Mouse (Mus musculus) erythroid progenitor cell, adult 5-6 weeks (primary cell): ENCODE results near the gene Cst3. TPM values are rescaled to one million over a fixed set of nuclear protein-coding genes. Genes with fewer than 3 reads are reported as not detected.

Experiments used
- ATAC-seq: replicated peaks from 2 replicates; pipeline ENCODE4 v1.8.0; 2016; ENCODE audit warnings: moderate number of reproducible peaks, mild to moderate bottlenecking, moderate TSS enrichment, inconsistent platforms; ENCODE audit not compliant: poor library complexity, low FRiP score, severe bottlenecking
- total RNA-seq, 2 experiments: library from RNA; stranded (forward) in 1 of 2; stranded (reverse) in 1 of 2; fragments of 150-400 nt in 1 of 2; fragments of 186-747, 209-891 nt in 1 of 2; gene quantifications; 2 replicates each; pipeline versions ENCODE4 v1.2.3 to v1.2.4; 2015 to 2017; ENCODE audit warnings: low replicate concordance in 2 of 2

The Cst3 gene
- 130 and 133 TPM in 2 replicates for total RNA-seq (2015; ENCODE audit: low replicate concordance)
- total RNA-seq (2017; ENCODE audit: low replicate concordance): 37.9 and 71.9 TPM in 2 replicates

GRCm38 (mm10) chr2:148875335-148875811 is at the start of gene Cst3:
Gene Cst3, minus strand, starts transcription at chr2:148875692.
- ATAC-seq: peak; percentile 90

GRCm38 (mm10) chr2:148902286-148902685 is 26.8 kb upstream of the Cst3 start:
- peak; percentile 73 for ATAC-seq

- no peak for ATAC-seq
Observed at GRCm38 (mm10) chr2:148900305-148900704, 24.8 kb upstream of the Cst3 start.

- ATAC-seq: no peak
Observed at GRCm38 (mm10) chr2:148896219-148896618, 20.7 kb upstream of the Cst3 start.

- ATAC-seq: no peak
Observed at GRCm38 (mm10) chr2:148893107-148893506, 17.6 kb upstream of the Cst3 start.

DNA sequence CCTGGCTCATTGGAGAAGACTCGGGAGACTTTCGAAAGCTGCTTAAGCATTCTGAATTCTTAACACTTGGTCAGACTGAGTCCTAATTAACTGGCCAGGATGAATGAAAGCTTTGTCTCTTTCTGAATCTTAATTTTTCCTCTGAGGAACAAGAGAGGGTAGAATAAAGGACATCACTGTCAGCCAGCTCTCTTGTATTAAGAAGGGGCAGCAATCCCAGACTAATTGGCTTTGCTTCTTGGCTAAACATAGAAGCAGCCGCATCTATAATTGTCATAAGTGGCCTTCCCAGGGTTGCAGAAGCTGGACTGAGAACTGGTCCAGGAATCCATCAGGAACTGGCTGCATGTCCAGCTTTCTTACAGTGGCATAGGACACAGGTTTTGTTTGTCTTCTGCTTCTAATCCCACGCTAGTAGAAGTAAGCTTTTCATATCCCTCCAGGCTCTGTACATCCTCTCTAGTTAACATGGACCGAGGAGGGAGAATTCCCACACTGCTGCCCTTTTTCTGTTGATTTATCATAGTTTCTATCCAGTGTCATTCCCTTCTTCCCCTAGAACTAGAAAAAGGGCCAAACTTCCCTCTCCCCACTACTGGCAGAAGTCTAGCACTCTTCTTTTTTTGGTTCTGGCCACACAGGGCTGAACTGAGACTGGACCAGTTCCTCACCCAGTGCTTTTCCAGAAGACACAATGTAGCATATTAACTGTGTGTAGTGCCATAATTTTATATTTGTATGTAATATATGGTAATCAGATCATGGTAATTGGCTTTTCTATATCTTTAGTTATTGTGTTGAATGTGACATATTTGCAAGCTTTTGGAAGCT is 14.7 kb upstream of the Cst3 start:
- ATAC-seq: no peak

DNA sequence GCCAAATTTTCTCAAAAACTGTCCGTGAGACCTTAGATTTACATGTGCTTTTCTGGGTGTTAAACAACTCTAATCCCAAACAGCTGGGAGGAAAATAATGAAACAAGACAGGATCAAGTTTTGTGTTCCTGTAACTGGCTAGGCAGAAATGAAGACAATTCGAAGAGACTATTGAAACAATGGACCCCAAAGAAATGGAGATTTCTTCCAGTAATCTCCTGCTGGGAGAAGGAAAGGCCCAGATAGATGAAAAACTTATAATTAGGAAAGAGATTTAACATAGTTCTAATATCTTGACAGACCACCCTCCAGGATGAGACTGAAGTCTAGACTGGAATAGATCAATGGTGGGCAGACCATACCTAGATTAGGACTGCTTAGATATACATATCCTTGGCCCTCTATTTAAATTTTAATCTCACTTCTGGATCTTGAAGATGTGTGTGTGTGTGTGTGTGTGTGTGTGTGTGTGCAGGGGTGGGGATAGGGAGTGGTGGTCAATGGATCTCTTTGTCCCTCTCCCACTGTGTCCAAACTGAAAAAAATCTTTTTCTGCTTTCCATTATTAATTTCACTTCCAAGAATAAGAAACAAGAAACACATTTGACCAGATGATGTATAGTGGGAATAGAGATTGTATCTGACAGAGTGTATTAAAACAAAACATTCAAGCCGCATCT is 14.0 kb upstream of the Cst3 start:
- no peak for ATAC-seq

- no peak for ATAC-seq
Observed at GRCm38 (mm10) chr2:148888872-148889271, 13.4 kb upstream of the Cst3 start.

DNA sequence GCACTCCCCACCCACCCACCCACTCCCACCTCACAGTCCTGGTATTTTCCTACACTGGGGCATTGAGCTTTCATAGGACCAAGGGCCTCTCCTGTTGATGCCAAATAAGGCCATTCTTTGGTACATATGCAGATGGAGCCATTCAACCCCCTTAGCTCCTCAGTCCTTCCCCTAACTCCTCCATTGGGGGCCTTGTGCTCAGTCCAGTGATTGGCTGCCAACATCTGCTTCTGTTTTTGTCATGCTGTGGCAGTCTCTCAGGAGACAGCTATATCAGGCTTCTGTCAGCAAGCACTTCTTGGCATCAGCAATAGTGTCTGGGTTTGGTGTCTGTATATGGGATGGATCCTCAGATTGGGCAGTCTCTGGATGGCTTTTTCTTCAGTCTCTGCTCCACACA is 9.2 kb upstream of the Cst3 start:
- ATAC-seq: no peak

GRCm38 (mm10) chr2:148879199-148879598 is 3.7 kb upstream of the Cst3 start:
- ATAC-seq: no peak

GRCm38 (mm10) chr2:148878641-148879130 is 3.2 kb upstream of the Cst3 start:
- no peak for ATAC-seq

GRCm38 (mm10) chr2:148877016-148877770 is 1.7 kb upstream of the Cst3 start:
- no peak for ATAC-seq

DNA sequence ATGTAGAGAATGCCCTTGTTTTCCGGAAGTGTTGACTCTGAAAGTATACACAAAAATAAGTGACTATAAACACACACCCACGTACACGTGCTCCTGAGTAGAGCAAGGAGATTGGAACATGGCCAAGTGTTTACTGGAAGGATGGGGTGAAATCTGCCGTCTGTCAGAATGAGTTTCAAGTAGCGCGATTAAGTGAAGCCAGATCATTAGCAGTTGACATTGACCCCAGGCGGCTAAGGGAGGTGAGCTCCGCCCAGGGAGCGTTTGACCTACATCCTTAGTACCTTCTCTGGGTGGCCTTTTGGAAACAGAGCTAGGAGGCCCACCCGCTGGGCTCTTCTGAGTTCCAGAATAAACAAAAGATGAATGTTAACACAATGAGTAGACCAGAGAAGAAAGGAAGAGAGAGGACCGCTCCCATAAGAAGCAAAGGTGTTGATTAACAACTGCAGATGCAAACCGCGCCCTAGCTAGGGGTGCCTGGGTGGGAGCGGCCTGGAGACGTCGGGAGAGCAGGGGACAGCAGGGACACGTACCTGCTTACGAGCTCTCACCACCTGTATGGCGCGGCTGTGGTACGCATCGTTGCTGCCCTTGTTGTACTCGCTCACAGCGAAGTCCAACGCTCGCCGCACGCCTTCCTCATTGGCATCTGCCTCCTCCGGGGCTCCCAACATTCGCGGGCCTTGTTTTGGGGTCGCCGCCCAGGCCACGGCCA is 716 bp downstream of the Cst3 start:
- ATAC-seq: peak; percentile 53

GRCm38 (mm10) chr2:148874224-148874616 is 1.3 kb downstream of the Cst3 start:
- no peak for ATAC-seq

- no peak for ATAC-seq
Observed at GRCm38 (mm10) chr2:148872860-148873259, 2.6 kb downstream of the Cst3 start.

DNA sequence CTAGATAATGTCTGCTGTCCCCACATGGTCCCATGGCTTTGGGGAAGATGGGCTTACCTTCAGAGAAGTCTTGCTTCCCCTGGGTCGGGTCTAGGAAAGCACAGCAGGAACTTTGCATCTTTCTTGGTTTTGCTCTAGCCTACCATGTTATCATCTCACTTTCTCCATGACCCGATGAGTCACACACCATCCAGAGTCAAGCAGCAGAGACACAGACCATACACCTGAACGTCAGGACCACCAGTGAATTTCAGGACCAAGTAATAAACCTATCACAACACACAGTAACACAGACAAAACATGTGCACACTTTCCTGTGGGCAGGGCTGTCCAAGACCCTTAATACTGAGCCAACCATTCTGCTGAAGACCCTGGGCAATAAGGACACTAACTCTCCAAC is 5.0 kb downstream of the Cst3 start:
- no peak for ATAC-seq

DNA sequence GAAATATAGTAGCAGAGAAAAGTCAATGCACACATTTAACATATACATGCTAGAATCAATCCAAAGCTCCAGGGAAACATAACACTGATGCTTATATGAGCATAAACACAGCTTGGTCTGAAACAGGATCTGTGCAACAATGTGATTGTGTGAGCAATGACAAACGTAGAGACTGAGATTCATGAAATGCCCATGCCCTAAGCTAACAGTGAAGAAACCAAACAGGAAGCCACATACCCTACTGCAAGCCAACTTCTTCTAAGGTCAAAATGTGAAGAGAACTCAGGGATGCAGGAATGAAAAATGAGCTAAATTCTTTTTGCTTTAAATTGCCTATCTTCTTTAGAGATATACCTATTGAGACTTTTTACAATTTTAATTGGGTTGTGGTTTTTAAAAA is 6.5 kb downstream of the Cst3 start:
- ATAC-seq: no peak

GRCm38 (mm10) chr2:148864966-148865365 is 10.5 kb downstream of the Cst3 start, which contains the start of gene 9230104L09Rik:
Gene 9230104L09Rik, minus strand, starts transcription at chr2:148865038.
- no peak for ATAC-seq

- ATAC-seq: no peak
Observed at GRCm38 (mm10) chr2:148861693-148862092, 13.8 kb downstream of the Cst3 start.
